Mouse (Mus musculus): ENCODE measurements around the gene Cxcl5.
"Not testable (repeated sequence)": the region's sequence is repeated elsewhere in the genome, so short reads cannot be mapped to it uniquely, and the experiment has no call there.

Gene Cxcl5

DNA sequence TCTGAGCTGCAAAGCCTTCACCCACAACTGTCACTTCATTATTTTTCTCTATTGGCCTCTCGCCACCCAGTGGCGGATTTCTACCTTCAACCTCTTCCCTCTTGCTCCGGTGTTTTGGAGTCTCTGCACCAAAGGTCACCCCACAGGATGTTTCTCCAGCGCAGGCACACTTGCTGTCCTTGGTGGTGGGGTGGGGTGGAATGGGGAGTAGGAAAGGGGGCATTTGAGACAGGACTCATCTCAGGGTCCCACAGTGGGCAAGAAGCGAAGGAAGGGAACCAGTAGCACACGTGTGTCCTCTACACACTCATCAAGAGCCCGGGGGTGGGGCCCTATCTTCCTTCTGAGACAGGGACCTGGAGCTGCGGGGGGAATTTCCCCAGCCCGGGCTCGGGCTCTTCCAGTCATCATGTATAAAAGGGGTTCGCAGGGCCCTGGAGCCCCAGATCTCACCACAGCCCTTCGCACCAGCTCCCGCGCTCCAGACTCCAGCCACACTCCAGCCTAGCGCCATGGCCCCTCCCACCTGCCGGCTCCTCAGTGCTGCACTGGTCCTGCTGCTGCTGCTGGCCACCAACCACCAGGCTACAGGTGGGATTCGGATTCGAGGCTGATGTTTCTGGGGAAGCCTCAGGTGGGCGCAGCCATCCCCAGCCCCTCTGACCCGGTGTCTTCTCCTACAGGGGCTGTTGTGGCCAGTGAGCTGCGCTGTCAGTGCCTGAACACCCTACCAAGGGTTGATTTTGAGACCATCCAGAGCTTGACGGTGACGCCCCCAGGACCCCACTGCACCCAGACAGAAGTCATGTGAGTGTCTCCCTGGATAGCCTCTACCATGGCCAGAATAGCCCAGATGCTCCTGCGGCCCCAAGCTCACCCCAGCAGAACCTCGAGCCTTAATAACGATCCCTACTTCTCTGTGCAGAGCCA is 26.8 kb downstream of the Cxcl5 start, which contains the start of gene Cxcl3:
TSS of gene Cxcl3 (plus strand) at position 445 of the 930 bp plus-strand sequence.
- DNase-seq (ENCODE audit: low read depth, low spot score) = no peak

DNA sequence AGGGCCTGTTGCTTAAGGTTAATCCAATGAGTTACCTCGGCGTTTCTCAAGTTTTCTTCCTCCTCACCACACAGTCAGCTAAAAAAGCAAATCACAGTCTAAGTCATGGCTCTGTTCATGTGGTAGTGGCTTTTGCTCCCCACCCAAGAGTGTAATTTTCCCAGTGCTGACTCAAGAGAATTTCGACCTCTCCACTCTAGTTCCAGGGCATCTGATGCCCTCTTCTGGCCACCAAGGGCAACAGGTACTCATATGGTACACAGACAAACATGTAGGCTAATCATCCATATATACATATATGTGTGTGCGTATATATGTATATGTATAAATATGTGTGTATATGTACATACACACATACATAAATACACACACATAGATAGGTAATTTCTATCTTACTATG is 29.0 kb downstream of the Cxcl5 start:
- DNase-seq (ENCODE audit: low read depth, low spot score) = no peak

DNA sequence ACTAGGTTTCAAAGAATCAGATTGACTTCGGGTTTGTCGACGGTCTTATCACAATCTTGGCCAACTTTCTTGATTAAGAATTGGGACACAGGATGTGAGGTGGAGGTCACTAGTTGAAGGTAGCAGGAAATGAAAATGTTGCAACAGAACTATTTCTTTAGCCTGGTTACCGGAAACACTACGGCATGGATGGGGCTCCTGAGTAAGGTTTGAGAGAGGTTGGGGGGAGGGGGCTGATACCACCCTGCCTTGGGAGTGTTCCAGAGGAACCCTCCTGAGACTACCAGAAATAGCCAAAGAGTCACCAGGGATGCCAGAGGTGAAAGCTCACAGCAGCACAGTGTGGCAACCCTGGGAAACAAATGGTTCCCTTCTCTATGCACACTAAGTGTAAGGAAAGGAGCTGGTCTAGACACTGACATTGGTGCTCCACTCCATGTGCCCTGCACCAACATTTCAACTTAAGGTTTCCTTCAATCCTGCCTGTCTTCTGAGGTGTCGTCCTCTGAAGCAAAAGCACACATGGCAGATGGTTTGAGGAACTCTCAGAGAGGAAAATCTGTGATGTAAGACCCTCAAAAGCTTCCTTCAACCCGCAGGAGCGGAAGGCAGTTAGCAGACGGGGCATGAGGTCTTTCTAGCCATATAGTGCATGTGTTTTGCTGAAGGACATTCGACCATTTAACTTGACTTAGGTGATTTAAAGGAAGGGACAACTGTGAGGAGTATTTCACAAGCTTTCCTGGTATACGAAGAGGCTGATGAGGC is 30.3 kb downstream of the Cxcl5 start:
- DNase-seq (ENCODE audit: low read depth, low spot score) = no peak

DNA sequence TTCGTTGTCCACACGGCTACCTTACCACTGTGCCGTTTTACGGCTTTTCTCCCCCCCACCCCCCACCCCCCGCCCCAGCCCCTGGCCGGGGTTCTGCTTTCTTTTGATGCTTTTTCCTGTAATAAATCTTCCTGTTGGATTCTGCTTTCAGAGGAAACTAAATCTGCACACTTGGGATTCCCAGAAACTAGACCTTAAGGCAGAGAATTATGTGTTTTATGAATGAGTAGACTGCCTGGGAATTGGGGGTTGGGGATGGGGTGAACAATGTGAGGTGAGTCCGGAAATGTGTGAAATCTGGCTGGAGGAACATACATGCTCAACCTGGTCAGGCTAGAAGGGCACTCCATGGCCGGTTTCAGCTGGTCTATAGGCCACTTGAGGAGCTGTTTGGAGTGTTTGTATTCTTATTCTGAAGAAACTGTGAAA is 30.9 kb downstream of the Cxcl5 start:
- DNase-seq (ENCODE audit: low read depth, low spot score) = no peak

DNA sequence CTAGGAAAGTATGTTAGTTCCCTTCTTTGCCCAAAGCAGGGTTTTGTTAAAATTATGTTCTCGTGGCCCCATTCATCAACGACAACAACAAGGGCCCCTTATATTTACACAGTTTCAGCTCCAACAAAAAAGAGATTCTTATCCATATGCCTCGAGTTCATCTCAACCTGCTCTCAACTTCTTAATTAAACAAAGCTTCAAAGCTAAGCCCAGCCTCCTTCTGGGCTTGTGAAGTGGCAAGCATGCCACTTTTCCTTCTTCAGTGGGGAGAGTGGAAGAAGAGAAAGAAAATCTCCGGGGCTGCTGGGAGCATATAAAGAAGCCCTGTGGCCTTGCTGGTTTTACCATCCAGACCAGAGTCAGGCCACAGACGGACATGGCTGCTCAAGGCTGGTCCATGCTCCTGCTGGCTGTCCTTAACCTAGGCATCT is 35.0 kb downstream of the Cxcl5 start, which contains the start of gene Cxcl15:
TSS of gene Cxcl15 (plus strand) at position 340 of the 431 bp plus-strand sequence.
- no peak for DNase-seq (ENCODE audit: low read depth, low spot score)

DNA sequence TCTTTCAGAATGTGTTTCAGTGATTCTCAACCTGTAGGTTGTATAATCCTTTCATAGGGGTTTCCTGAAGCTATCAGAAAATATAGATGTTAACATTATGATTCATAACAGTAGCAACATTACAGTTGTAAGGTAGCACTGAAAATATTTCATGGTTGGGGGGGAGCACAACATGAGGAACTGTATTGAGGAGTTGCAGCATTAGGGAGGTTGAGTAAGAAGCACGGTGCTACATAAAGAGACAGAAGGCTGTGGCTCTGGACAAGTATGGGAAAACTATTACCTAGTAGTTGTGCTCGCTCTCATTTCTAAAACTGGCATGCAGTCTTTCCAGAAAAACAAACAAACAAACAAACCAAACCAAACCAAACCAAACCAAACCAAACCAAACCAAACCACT is 36.2 kb downstream of the Cxcl5 start:
- DNase-seq (ENCODE audit: low read depth, low spot score) = not testable (repeated sequence)

- DNase-seq (ENCODE audit: low read depth, low spot score) = no peak
These were observed 45.4 kb downstream of the Cxcl5 start for GRCm38 (mm10) chr5:90804574-90804973.

DNA sequence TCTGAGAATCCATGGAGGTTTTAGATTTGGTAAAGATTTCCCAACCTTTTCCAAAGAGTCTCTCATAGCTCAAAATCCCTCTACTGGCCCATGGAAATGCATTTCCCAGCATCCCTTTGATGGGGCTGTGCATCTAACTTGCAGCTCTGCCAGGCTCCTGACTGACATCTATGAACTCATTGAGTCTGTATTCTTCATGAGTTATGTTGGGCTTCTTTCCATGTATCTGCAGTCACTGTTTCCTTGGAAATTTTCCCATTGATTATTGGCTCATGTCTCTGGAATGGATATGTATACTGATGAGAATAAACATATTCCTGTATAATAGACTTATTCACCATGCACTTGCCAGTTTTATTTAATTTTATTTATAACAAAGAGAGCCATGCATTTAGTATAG is 46.9 kb downstream of the Cxcl5 start:
- DNase-seq (ENCODE audit: low read depth, low spot score) = no peak

GRCm38 (mm10) chr5:90807176-90807950 is 48.2 kb downstream of the Cxcl5 start:
- no peak for DNase-seq (ENCODE audit: low read depth, low spot score)
